Mouse (Mus musculus): ENCODE measurements at regions not wholly inside any gene's neighbourhood (a gene's known extent, or its start where the extent isn't known, plus 50 kb on each side); places are given as distances from the start of the nearest gene placed in this dataset.

DNA sequence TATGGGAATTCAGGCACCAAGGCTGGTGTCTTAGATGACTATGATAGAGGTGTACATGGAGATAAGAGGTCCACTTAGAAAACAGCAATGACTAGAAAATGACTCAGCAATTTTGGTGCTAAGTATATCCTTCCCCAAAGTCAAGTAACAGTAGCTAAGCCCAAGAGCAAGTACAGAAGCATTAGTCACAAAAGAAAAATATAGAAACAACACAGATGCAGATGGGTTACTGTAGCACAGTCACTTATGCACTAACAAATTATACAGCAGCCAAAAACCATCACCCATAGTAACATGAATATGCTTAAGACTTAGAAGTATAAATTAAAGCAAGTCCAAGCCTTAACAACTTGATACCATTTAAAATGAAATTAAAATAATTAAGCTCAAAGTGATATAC, 378.5 kb upstream of the Meis2 start:
- no peak for DNase-seq (ENCODE audit: low read depth, low spot score)

DNA sequence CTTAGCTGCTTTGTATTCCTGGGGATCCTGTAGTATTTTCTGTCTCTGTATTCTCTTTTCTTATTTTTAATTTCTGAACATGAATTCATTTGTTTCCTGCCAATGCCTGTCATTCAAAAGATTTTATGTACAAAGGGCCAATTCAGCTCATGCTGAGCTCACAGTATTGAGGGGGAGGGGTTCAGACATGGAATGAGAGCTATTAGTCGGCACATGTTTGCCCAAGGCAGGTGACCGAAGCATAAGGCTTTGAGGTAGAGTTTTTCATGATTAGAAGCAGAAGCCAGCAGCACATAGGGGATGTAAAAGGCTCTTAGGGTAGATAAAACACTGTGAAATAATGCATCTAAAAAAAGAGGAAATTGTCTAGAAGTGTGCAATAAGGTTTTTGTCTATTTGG, 374.6 kb upstream of the Meis2 start:
- no peak for DNase-seq (ENCODE audit: low read depth, low spot score)

DNA sequence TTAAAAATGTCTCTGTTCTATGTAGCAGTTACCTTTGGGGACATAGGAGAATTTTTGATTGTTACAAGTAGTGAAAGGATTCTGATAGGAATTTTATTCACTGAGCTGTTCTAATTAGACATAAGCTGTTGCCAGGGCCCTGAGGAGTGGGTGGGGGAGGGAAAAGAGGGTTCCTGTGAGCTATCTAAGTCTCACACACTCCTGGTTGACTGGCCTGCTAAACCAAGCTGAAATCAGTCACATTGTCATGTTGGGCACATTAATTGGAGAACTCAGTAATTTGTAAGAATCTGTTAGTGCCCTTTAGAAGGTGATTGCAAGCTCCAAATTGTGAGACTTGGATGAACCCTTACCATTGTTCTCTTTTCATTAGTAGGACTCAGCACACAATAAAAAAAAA, 367.8 kb upstream of the Meis2 start:
- no peak for DNase-seq (ENCODE audit: low read depth, low spot score)

DNA sequence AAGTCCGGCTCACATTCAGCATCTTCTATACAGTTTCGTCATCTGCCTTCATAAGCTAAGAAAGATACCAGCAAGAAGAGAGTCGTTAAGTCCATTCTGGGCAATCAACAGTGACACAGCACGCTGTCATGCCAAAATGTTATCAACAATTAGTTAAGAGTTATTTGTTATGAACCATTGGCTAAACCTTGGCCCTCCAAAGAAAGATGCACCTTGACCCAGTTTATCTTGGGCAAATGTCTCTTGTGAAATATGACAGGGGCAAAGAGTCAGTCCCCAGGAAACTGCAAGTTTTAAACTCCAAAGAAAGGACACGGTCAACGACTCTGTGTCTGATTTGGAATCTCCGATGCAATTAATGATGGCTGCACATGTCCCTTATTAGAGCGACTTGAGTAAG, 358.5 kb upstream of the Meis2 start:
- DNase-seq (ENCODE audit: low read depth, low spot score) = no peak

DNA sequence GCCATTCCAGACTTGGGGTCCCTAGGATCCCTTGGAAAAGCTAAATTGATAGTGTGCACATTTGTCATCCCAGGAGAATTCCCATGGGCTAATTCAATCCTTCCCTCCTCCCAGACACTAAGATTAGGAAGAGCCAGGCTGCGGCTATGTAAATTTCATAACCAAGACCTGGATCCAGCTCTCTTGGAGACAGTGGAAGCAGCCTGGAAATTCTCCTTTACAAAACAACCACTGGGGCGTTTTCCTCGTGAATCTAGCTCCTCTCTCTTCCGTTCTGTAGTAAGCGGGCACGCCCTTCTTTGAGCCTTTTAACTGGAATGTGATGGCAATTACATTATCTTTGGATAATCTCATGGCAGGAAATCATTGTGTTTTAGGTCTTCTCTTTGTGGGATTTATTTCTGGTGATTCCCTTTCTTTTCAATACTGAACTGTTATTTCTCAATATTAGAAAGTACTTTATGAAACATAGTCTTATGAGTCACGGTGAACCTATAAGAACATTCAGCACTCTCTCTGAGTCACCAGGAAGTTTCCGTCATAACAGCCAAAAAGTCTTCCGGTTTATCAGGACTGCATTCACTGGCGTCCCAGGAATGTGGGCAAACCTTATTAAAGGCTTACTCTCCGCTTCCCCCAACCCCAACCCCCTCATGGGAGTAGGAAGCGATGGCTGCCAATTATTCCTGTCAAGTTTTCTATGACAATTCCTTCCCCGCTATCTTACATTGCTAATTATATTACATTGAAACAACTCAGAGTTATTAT, 352.0 kb upstream of the Meis2 start:
- DNase-seq (ENCODE audit: low read depth, low spot score) = peak; percentile 5

DNA sequence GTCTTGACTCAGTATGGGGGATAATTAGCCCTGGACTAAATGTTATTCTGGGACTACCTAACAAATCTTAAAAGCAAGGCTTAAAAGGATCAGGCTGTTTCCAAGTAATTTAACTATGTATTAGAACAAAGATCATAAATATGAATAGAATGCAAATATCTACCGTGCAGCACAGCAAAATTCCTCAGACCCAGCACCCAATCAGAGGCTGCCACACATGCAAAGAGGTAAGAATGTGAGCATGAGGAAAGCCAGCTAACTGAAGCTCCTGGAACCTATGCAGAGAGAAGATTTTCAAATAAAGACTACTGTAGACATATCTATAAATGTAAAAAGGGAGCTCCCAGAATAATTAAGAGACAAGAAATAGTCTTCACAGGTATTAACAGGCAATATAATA, 350.1 kb upstream of the Meis2 start:
- DNase-seq (ENCODE audit: low read depth, low spot score) = no peak

DNA sequence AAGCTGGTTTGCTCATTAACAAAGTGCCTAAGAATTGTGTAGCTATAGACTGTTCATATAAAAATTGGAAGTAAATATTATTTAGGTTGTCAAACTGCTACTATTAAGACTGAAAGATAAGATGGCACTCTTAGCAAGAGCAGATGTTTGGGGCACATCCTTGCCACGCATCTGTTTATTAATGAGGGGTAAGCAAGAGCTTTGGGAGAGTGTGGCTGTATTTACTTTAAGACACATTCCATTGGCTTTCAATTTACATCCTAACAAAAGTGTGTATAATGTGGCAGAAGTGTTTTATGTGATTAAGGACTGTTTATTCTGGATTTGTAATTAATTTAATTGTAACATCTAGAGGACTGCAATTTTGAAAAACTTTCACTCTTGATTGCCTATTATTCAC, 336.5 kb upstream of the Meis2 start:
- no peak for DNase-seq (ENCODE audit: low read depth, low spot score)

DNA sequence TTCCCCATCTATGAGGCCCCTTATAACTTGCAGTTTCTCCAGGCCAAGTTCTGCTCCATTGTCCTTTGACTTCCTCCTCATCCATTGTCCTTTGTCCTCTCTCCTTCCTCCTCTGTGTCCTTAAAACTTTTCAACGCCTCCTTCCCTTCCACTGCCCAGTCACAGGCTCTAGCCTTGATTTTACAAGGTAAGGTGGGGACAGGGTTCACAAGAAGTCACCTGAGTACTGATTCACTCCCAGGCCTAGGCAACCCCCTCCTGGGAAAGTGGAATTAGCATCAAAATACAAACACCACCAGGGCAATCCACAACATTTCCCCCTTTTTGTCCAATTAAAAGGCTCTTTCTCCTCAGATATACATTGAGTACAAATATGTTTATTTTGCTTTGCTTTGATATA, 334.3 kb upstream of the Meis2 start:
- peak; percentile 70 for DNase-seq (ENCODE audit: low read depth, low spot score)

DNA sequence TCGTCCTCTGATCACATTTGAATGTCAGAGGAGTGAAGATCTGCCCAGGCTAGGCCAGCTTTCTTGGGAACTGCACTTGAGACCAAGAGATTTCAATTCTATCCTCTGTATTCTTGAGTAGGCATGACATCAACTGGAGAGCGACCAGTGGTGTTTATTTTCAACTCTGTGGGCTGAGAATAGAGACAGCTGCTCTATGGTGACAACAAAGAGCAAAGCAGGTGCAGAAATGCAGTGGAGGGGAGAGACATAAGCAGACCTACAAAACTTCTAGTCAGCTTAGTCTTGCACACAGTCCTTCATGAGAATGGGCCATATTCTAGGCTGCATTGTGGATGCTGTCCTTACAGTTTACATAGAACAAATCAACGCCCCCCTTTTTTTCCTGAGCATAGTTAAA, 303.2 kb upstream of the Meis2 start:
- DNase-seq (ENCODE audit: low read depth, low spot score) = no peak

DNA sequence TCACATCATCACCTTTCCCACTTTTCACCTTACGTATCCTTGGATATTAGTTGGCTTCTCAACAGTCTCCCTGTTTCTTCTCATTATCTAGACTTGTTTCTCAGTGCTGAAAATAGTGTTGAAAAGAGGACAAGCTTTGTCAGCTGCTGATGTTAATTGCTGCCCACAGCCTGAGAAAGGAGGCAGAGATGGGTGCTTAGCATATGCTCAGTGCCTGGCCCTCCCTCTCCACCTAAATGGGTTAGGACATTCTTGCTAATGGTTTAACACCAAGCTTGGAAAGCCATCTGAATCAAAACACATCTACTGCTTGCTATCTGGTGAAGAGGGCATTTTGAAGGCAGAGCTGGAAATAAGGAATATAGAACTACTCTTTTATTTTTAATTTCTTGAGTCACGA, 298.5 kb upstream of the Meis2 start:
- no peak for DNase-seq (ENCODE audit: low read depth, low spot score)

DNA sequence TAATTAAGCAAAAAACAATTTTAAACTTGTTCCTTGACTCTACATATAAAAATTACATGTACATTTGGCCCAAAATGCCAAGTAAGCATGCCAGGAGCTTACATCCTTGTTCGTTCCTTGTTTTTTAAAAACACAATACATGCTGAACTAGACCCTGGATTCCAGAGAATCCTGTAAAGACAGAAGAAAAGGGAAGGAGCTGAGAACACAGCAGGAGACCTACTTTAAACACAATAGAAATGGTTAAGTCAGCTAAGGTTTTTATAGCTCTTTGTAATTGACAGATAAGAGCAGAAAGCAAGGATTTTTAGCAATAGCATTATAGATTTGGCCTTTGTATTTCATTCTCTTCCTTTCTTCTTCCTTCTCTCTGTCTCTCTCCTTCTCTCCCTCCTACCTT, 292.5 kb upstream of the Meis2 start:
- peak; percentile 53 for DNase-seq (ENCODE audit: low read depth, low spot score)

DNA sequence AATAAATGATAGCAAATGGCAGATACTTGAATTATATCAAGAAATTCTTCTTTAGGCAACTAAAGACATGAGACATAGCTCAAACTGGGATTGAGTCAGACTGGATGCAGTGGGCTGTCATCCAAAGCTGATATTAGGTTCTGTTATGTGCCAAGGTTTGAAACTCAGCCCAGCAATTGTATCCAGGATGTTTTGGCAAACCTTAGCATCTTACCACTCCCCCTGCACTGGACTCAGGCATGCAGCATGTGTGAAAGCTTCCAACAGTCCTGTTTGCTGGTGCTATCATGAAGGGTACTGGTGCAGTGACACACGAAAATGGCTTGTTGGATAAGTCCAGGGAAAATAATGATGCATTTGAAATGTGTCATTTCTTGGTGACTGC, 282.9 kb upstream of the Meis2 start:
- DNase-seq (ENCODE audit: low read depth, low spot score) = no peak

DNA sequence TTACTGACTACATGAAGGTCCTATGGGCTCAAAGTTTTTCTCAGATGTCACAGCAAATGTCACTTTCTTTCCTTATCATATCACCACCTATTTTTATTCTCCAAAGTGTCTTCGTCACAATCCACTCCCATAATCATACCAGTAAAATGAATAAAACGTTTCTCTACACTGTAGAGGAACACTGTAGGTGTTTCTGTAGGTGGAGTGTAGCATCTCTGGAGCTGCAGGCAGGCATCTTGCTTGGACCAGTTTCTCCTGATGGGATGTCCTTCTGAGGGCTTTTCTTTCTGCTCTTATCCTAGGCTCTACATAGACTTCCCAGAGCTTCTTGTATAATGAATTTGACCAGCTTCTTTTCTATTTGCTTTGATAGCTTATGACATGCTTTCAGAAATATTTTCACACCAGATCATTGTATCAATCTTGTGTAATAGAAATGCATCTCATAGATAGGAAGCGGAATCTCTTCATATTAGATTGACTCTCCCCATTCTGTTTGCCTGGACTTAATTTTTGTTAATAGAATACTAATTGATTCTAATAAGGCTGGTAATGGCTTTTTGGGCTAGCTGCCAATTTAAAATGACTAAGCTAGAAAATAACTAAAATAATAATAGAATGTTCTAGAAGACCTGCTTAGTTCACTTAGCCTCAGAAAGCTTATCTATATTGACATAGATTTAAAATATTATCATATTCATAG, 282.3 kb upstream of the Meis2 start:
- DNase-seq (ENCODE audit: low read depth, low spot score) = no peak

DNA sequence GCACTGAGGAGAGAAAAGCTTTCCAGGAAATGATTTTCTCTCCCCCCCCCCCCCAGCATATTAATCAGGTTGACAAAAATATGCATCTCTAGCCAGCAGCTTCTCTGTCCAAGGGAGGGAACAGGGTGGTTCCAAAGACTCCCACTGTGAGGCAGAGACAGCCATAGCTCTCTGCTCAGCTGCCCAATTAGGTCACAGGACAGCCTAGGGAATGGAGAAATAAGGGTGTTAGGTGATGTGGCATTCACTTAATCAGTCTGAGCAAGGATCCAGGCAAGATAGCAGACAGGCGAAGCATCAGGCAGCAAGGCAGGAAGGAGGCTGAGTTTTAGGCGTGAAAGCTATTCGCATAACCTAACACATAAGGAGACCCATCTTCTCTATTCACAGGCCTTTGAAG, 266.2 kb upstream of the Meis2 start:
- DNase-seq (ENCODE audit: low read depth, low spot score) = no peak

DNA sequence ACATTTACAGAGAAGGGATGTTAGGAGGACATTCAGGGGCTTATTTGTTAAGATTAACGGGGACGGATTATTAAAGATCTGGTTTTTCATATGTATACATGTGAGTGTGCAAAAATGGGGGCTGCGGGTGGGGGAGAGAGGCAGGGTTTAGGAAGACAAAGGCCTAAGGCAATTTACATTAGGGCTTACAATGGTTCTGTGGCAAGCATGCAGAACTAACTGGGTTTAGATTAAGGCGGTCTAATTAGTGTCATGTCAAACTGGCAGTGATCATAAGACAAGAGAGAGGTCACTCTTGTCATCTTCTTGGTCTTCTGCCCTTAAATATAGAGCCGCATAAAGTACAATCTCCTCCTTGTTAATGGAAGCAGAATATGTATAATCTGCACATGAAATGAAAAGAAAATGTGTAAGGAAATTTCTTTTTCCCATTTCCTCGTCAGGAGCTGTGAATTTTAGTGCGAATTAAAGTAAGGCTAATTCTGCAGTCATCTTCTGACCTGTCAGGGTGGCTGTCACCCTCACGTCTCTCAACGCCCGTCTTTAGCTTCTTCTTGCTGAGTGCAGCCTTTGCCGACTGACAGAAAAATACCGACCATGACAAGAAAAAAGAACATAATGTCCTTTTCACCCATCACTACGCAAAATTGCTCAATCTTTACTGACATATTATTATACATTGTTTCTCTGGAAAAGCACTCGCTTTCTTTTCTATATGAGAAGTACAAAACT, 256.6 kb upstream of the Meis2 start:
- no peak for DNase-seq (ENCODE audit: low read depth, low spot score)

DNA sequence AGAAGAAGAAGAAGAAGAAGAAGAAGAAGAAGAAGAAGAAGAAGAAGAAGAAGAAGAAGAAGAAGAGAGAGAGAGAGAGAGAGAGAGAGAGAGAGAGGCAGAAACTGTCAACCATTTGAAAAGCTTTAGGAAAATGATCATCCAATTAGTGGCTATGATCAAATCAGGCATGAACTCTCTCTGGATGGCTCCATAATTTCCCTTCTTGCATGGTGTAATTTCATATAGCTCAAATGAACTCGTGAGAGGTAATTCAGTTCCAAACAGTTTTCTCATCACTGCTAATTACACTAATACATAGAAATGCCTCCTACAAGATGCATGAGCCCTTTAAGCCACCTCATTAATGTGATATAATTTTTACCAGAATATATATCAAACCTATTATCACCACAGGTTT, 233.9 kb upstream of the Meis2 start:
- no peak for DNase-seq (ENCODE audit: low read depth, low spot score)

DNA sequence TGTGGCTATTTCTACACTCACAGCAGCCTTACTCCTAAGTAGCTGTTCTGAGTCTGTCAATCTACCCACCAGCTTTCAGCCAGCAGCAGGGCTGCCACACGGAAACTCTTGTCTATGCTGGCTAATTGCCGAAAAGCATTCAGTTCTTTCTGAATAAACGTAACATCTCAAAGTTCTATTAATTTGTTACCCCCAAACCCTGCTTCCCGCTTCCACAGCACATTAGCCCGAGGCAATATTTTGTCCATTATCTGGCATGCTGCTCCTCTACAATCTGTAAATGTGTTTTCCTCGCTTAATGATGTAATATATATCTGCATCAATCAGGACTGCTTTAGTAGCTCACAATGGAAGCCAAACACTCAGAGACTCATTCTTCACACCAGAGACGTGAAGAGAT, 224.2 kb upstream of the Meis2 start:
- no peak for DNase-seq (ENCODE audit: low read depth, low spot score)

DNA sequence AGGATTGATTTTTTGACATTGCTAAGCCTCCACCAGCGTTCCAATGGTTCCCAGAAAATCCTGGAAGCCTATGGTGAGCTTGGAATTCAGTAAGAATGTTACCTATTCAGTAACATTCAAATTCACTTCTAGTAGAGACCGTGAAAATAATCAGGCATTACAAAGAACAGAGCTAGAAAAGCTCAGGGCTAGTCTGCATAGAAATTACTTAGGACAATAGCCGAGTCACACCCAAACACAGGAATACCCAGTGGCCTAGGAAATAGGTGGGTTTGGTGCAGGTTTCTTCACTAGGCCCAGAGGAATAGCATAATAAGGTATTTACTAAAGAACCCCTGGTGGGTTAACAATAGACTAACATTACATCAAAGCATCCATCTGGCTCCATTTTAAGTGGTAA, 177.6 kb upstream of the Meis2 start:
- DNase-seq (ENCODE audit: low read depth, low spot score) = peak; percentile 78

DNA sequence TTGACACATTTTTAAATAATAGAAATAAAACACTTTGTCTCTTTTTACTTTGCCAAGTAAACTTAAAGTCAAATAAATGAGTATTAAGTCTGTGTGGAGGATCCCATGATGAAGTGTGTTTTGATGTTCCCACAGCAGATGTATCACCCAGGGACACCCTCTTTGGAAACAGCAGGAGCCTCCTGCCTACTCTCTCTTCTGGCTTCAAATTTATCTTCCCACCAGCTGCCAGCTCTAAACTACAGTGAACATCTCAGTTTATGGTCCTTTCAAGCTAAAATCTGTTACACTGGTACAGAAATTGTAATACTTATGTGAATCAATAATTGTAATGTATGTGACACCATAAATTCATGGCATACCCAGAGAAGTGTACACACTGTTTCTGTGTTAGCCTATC, 171.1 kb upstream of the Meis2 start:
- no peak for DNase-seq (ENCODE audit: low read depth, low spot score)

DNA sequence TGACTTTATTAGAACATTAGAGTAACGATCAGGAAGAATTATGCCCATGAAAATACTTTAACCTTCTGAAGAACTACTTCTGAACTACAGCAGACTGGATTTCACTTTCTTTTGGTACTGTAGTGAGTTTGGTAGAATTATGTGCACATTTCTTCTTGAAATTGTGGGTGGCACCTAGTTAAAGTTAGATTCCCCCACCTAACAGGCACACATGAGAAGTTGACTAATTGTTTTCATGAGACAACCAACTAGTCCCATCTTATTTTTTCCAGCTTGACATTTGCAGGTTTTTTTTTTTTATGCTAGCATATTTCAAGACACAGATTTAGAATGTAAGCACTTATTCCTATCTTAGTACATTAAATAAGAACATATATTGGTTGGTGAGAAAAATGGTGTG, 167.2 kb upstream of the Meis2 start:
- no peak for DNase-seq (ENCODE audit: low read depth, low spot score)

DNA sequence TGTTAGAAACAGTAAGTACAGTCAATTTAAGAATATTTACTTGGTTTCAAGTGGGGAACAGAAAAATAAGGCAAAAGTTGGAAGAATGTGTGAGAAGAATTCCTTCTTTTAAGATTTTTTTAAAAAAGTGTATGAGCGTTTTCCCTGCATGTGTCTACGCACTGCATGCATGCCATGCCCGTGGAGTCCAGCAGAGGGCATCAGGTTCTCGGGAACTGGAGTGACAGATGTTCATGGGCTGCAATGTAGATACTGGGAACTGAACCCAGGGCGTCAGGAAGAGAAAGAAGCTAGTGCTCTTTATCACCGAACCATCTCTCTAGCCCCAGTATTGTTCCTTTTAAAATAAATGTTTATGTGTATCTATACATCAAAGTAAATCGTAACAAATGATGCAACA, 150.8 kb upstream of the Meis2 start:
- peak; percentile 63 for DNase-seq (ENCODE audit: low read depth, low spot score)

DNA sequence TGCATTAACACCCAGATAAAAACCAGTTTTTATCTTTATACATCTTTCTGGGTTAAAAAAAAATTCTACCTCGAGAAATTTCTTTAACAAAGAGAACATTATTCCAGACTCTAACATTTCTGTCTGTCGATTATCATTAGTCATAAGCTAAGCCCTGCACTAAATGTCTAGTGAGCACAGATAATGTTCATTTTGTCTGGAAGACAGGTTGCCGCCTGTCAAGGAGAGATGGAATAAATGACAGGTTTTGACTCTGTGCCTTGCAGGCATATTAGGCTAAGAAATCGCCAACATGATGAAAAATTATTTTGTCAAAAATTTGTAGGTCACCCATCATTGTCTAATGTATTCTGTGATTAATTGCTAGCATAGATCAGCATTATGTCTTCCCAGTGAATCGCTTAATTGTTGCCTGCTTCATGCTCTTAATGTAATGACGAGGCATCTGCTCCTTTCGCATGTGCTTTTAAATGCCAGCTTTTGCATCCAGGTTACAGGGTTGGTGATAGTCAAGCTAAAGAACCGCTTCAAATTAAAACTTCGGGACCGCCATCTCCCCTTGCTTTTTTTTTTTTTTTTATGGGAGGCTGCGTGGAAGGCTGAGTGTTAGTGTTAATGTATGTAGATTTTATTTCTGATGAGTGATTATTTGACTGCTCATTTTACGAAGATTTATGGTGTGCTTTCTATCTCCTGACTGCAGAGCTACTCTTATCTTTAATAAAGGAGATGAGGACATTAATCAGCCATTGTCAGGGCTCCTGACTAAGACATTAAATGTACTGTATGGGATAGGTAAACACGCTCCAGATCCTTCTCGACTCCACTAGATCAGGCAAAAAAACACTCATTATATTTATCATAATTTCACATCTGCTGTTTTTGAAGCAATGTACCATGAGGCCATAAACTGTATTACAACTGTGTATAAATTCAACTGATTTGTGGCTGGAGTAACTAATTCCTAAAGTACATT, 135.9 kb upstream of the Meis2 start:
- no peak for DNase-seq (ENCODE audit: low read depth, low spot score)
